Mouse (Mus musculus): ENCODE results near the gene Unc5a.

DNA sequence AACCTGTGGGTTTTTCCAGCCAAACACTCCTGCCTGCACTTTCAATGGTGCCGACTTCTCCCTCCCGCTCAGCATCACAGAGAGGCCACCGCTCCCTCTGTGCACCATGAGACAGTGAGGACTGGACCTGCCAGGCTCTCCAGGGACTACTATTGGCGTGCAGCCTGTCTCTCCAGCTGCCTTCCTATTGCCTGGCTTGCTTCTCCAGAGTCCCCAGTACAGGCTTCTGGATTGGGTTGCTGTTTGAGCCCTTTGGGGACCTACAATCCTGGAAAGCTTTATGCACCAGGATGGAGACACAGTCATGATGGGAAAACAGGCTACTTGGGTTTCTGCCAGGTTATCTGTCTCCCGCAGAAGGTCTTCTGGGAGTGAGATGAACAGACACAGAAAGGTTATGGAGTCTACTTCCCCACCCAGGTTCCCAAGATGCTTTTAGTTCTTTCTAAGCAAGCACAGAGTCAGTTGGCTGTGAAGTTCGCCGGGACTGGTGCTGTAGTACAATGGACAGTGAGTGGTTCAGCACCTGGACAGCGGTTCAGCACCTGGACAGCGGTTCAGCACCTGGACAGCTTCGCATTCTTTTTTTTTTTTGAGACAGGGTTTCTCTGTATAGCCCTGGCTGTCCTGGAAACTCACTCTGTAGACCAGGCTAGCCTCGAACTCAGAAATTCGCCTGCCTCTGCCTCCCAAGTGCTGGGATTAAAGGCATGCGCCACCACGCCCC, 21.5 kb downstream of the Unc5a start:
- TF ChIP-seq MAX (IDR thresholded peaks at IDR 0.05; ENCODE audit: low read depth) (no peak), USF1 (IDR thresholded peaks at IDR 0.05; ENCODE audit: low read depth) (no peak), POLR2AphosphoS2 (IDR thresholded peaks at IDR 0.05; ENCODE audit: insufficient read length, low read depth) (no peak), POLR2A (IDR thresholded peaks at IDR 0.05; ENCODE audit: insufficient read length, low read depth) (no peak), TCF12 (IDR thresholded peaks at IDR 0.05; ENCODE audit: insufficient read depth, poor library complexity, severe bottlenecking) (no peak), CEBPB (IDR thresholded peaks at IDR 0.05; ENCODE audit: insufficient read depth, poor library complexity, severe bottlenecking) (no peak)

All from myocyte (in vitro differentiated cells).